Mouse (Mus musculus) CH12.LX (cell line): ENCODE data around the gene Hist1h3f.

ENCODE experiments used
- CHD2 ChIP-seq: IDR thresholded peaks from 2 replicates; pipeline ENCODE4 v1.6.1; 2011; ENCODE audit warnings: low read length, improper control_type of control experiment
- CTCF ChIP-seq, 2 experiments: IDR thresholded peaks in 1 of 2; conservative IDR thresholded peaks in 1 of 2; 2 replicates each; pipeline ENCODE4 v1.5.1; 2011 to 2012; ENCODE audit warnings: low read depth in 2 of 2, low read length in 2 of 2, improper control_type of control experiment in 1 of 2, inconsistent platforms in 1 of 2, mild to moderate bottlenecking in 1 of 2, moderate library complexity in 1 of 2
- EP300 ChIP-seq: IDR thresholded peaks from 2 replicates; pipeline ENCODE4 v1.6.1; 2011; ENCODE audit warnings: low read length, improper control_type of control experiment
- ETS1 ChIP-seq: conservative IDR thresholded peaks from 2 replicates; pipeline ENCODE4 v1.6.1; 2012; ENCODE audit warnings: low read depth, mild to moderate bottlenecking, inconsistent platforms, low read length, improper control_type of control experiment, moderate library complexity
- HCFC1 ChIP-seq: IDR thresholded peaks from 2 replicates; pipeline ENCODE4 v1.6.1; 2012; ENCODE audit warnings: low read depth, mild to moderate bottlenecking, inconsistent platforms, low read length, improper control_type of control experiment
- JUN ChIP-seq: IDR thresholded peaks from 2 replicates; pipeline ENCODE4 v1.6.1; 2011; ENCODE audit warnings: low read depth, mild to moderate bottlenecking, low read length, improper control_type of control experiment, moderate library complexity; ENCODE audit not compliant: insufficient read depth
- POLR2A ChIP-seq: IDR thresholded peaks from 2 replicates; pipeline ENCODE4 v1.6.1; 2011; ENCODE audit warnings: low read depth, mild to moderate bottlenecking, improper control_type of control experiment, low read length
- RCOR1 ChIP-seq: conservative IDR thresholded peaks from 2 replicates; pipeline ENCODE4 v1.6.1; 2012; ENCODE audit warnings: low read depth, mild to moderate bottlenecking, inconsistent platforms, low read length, improper control_type of control experiment
- SMC3 ChIP-seq: IDR thresholded peaks from 2 replicates; pipeline ENCODE4 v1.6.1; 2011; ENCODE audit warnings: low read depth, low read length, improper control_type of control experiment
- USF2 ChIP-seq: conservative IDR thresholded peaks from 2 replicates; pipeline ENCODE4 v1.6.1; 2011; ENCODE audit warnings: low read depth, low read length, improper control_type of control experiment
- ZC3H11A ChIP-seq: IDR thresholded peaks from 2 replicates; pipeline ENCODE4 v1.6.1; 2012; ENCODE audit warnings: low read depth, mild to moderate bottlenecking, inconsistent platforms, low read length, improper control_type of control experiment

DNA sequence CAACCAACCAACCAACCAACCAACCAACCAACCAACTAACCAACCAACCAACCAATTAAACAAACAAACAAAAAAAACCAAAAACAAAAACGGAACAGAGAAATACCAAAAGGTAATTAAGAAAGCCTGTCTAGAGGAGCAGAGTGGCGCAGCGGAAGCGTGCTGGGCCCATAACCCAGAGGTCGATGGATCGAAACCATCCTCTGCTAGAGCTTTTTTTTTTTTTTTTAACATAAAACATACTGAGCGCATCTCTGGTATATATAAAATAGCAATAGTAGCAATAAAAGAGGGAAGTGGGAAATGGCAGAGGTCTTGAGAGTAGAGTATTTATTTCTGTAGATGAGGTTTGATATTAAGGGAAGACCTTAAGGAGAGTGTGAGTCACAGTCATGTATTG lies 43.9 kb upstream of the Hist1h3f start:
- TF ChIP-seq POLR2A, result no peak
- TF ChIP-seq SMC3, result no peak
- no peak for TF ChIP-seq ZC3H11A
- no peak for TF ChIP-seq EP300
- no peak for TF ChIP-seq USF2
- no peak for TF ChIP-seq CHD2
- no peak for TF ChIP-seq JUN
- TF ChIP-seq CTCF (conservative IDR thresholded peaks at IDR 0.05 in 1 of 2, IDR thresholded peaks at IDR 0.05 in 1 of 2; ENCODE audit: low read depth in 2 of 2, low read length in 2 of 2), result no peak
- no peak for TF ChIP-seq HCFC1
- TF ChIP-seq RCOR1, result no peak
- TF ChIP-seq ETS1, result no peak
